Mouse (Mus musculus): ENCODE results near the gene Nr5a1.

The Nr5a1 gene

GRCm38 (mm10) chr2:38650340-38650739 lies 64.0 kb downstream of the Nr5a1 start:
- DNase-seq (ENCODE audit: low spot score), result no peak

DNA sequence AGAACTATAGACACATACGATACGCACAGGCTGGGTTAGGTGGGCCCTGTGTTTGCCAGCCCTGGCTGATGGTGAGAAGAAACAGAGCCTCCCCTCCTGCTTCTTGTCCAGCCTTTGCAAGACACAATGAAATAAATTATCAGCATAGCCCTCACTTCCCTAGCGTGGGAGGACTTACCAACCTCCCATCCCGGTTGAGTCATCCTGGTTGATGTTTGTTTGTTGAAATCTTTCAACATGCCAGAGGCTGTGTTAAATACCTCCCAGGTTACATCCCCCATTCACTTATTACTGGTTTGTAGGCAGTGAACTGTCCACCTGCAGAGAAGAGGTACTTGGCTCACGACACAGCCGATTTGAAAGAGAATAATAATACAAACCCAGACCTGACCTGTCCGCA lies 66.7 kb downstream of the Nr5a1 start:
- no peak for DNase-seq (ENCODE audit: low spot score)

GRCm38 (mm10) chr2:38647201-38647606 lies 67.1 kb downstream of the Nr5a1 start:
- no peak for DNase-seq (ENCODE audit: low spot score)

GRCm38 (mm10) chr2:38645936-38646335 lies 68.4 kb downstream of the Nr5a1 start:
- peak; percentile 41 for DNase-seq (ENCODE audit: low spot score)

DNA sequence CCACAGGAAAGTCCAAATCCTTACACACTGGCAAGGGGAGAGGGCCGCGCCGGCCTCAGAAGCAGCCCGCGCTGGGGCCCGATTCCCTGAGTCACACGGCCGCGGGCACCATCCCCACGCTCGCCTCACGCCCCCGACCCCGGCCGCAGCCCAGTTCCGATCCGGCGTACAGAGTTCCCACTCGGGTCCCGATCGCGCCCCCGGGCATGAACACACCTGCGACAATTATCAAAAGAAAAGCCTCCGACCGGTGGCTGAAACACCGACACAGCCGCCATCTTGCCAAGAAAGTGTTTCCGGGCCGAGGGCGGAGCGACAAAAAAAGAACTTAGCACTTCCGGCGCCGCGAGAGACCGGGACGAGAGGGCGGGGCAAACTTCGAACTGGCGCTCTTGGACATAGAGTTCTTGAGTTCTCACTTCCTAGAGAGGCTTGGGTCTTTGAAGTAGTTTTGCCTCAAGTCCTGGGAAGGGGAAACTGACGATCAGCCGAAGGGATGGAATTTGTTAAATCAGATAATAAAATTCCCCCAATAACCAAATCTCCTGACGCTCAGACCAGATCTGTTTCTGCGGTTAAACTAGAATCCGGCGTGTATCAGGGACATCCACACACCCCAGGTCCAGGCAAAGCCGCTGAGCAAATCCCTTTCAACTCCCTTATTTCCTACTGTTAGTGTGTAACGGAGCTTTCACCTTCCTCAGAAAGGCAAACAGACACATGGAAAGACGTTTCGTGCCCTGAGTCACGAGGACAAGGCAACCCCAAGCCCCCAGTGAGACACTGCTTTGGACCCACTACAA lies 70.5 kb downstream of the Nr5a1 start, which contains the start of gene Psmb7:
TSS of gene Psmb7 (minus strand) at position 463 of the 803 bp plus-strand sequence.
- DNase-seq (ENCODE audit: low spot score), result peak; percentile 91
